Mouse (Mus musculus) heart, adult 2 months (tissue): ENCODE data around the gene Foxj2.

Experiments used
- CTCF ChIP-seq: fragments of 200-600 bp; IDR thresholded peaks from 2 replicates; pipeline ENCODE4 v1.8.1; 2022; ENCODE audit warnings: antibody characterized with exemption, mild to moderate bottlenecking, moderate library complexity
- POLR2A ChIP-seq: fragments of 200-500 bp; IDR thresholded peaks from 2 replicates; pipeline ENCODE4 v1.6.1; 2011; ENCODE audit warnings: mild to moderate bottlenecking, low read depth, low read length, control low read depth; ENCODE audit not compliant: insufficient read depth

GRCm38 (mm10) chr6:122810022-122810614, 9.6 kb upstream of the Foxj2 start:
- TF ChIP-seq CTCF (no peak), POLR2A (no peak)
